Mouse (Mus musculus) adrenal gland, postnatal 14 days (tissue): Measurements from ENCODE around the gene Snx14. TPM values are rescaled to one million over a fixed set of nuclear protein-coding genes. Genes with fewer than 3 reads are reported as not detected.
"Not testable (repeated sequence)": the region's sequence is repeated elsewhere in the genome, so short reads cannot be mapped to it uniquely, and the experiment has no call there.

Source experiments
- DNase-seq: peaks from one replicate; pipeline ENCODE4 v3.0.0; 2021; ENCODE audit warnings: mixed read lengths
- long read RNA-seq, 2 experiments: library from polyadenylated mRNA; stranded (forward); transcript quantifications; one replicate each; pipeline ENCODE4 v2.0.0; 2021
- total RNA-seq: library from RNA; stranded (reverse); gene quantifications from 2 replicates; pipeline ENCODE4 v1.2.3, GENCODE M21; 2021

Snx14 gene
- total RNA-seq: 46.6 and 47.9 TPM in 2 replicates
- long read RNA-seq, experiment 1, transcript Snx14-204 (28 exons, 3,109 nt): major isoform, 23 of 36 reads
- long read RNA-seq, experiment 1, partial matches to known transcripts: 5 of 36 reads
- long read RNA-seq, experiment 1, other reads (novel, unspliced or antisense): 4 of 36 reads
- long read RNA-seq, experiment 2, transcript Snx14-207 (29 exons, 3,082 nt): minor isoform, 6 of 24 reads
- long read RNA-seq, experiment 2, transcript Snx14-204 (28 exons, 3,109 nt): major isoform, 14 of 24 reads
- long read RNA-seq, experiment 2, partial matches to known transcripts: 4 of 24 reads
- long read RNA-seq, experiment 2, other reads (novel, unspliced or antisense): 0 of 24 reads

GRCm38 (mm10) chr9:88438555-88439237 lies at the start of gene Snx14:
Gene Snx14, minus strand, starts transcription at chr9:88438958.
- DNase-seq: peak; percentile 99

- DNase-seq: peak; percentile 46
Measured at GRCm38 (mm10) chr9:88484531-88484930, 45.8 kb upstream of the Snx14 start.

- peak; percentile 95 for DNase-seq
Measured at GRCm38 (mm10) chr9:88482829-88483396, 44.2 kb upstream of the Snx14 start.

DNA sequence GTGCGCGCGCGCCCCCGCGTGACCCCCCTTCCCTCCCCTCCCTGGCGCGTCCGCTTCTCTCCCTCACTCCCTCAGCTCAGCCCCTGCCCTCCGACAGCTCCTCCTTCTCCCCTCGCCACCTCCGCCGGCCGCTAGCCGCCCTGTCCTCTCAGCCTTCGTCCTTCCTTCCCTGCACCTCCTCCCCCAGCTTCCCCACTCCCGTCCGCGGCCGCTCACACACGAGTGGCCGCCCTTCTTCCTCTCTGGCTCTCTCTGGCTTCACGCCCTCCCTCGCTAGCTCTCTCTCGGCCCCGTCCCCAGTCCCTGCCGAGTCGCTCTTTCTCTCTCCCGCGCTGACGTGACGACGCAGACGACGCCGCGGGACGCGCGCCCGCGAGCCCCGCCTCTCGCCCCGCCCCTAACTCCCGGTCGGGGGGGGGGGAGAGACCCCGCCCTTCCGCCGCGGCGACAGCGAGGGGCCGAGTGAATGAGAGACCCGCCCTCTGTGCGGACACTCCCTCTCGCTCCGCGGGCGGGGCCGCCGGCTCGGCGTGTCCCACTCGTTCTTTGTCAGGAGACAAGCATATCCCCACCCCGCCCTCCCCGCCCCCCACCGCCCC lies 43.6 kb upstream of the Snx14 start, which contains the start of gene Syncrip:
TSS of gene Syncrip (minus strand) at position 345 of the 599 bp plus-strand sequence.
- peak; percentile 97 for DNase-seq

DNA sequence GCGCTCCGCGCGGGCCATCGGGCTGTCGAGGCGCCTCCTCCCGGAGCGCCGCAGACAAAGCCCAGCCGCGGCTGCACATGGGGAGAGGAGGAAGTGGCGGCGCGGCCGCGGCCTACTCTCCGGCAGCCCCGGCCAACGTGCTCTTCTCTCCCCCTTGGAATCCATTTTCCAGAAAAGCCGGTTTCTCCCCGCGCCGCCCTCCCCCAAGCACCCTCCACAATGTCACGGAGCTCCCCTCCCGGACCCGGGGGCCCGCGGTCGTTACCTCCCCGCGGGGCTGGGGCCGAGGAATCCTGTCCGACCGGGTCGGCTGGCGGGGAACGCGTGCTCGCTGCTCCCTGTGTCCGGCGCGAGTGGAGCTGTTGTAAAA lies 43.0 kb upstream of the Snx14 start:
- peak; percentile 67 for DNase-seq

DNA sequence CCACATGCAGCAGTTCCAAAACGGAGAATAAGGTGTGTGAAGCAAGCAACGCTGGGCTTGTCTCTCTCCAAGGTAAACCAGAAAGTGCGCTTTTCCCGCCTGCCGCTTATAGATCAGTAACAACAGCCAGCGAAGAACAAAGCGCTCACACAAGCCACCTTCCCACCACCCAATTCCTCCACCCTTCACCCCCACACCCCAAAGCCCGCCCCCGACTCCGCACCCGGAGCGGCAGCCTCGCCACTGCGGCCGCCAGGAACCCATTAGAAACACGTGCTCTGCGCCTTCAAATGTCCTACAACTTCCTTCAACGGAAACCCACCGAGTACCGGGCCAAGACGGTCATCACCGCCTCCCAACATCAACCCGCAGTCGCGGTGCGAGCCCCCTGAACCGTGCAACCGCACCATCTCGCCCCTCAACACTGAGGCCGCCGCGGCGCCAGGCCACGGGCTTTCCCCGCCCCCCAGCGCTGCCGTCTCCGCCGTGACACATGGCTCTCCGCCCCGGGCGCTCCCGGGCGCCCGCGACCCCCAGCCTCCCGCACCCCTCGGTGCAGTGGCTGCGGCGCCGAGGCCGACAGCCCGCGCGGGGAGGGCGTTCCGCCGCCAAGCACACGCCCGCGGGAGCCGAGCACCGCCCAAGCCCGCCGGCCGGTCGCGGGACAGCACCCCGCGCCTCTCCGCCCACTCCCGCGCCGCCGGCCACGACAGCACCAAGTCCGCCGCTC lies 42.5 kb upstream of the Snx14 start:
- DNase-seq: peak; percentile 67

DNA sequence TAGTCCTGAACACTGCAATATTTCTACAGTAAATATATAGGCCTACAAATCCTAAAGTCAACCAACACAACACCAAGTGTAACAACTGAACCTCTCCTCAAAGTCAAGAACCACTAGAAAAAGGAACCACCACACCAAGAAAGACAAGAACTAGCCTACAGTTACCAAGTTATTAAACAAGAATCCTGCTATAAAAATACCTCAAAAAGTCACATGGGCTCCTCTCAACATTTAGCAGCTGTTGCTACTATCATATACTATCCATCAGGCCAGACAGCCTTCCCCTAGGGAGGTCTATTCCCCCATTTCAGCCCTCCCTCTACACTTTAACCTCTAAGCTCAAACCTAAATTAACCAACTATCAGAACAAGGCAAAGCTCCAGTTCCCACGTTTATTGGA lies 41.4 kb upstream of the Snx14 start:
- no peak for DNase-seq

- peak; percentile 43 for DNase-seq
Measured at GRCm38 (mm10) chr9:88476138-88476537, 37.4 kb upstream of the Snx14 start.

GRCm38 (mm10) chr9:88461017-88461416 lies 22.3 kb upstream of the Snx14 start:
- DNase-seq: not testable (repeated sequence)

- no peak for DNase-seq
Measured at GRCm38 (mm10) chr9:88439991-88440390, 1.2 kb upstream of the Snx14 start.

- no peak for DNase-seq
Measured at GRCm38 (mm10) chr9:88439238-88439600, 461 bp upstream of the Snx14 start.

GRCm38 (mm10) chr9:88438237-88438554 lies 562 bp downstream of the Snx14 start:
- DNase-seq: no peak

- DNase-seq: no peak
Measured at GRCm38 (mm10) chr9:88437342-88438236, 1.2 kb downstream of the Snx14 start.

- no peak for DNase-seq
Measured at GRCm38 (mm10) chr9:88424356-88424755, 14.4 kb downstream of the Snx14 start.

- DNase-seq: no peak
Measured at GRCm38 (mm10) chr9:88422428-88422827, 16.3 kb downstream of the Snx14 start.

- no peak for DNase-seq
Measured at GRCm38 (mm10) chr9:88416752-88417151, 22.0 kb downstream of the Snx14 start.

GRCm38 (mm10) chr9:88409978-88410377 lies 28.8 kb downstream of the Snx14 start:
- DNase-seq: no peak

- no peak for DNase-seq
Measured at GRCm38 (mm10) chr9:88404515-88404914, 34.2 kb downstream of the Snx14 start.

DNA sequence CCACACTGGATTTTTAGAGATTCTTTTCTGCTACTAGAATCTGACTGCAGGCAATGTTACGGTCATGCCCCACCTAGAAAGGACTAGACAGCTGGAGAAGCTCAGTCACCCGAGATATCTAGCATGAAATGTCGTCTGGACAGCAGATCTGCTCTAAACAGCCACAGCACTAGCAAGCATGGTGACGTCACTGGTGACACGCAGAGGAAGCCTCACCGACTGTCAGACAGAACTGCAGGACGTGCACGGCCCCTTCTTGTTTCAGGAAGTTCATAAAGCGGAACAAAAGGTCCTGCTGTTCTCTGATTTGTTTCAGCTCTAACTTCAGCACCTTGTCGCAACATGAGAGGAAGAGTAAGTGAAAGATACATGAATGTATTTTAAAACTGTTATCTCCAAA lies 34.7 kb downstream of the Snx14 start:
- DNase-seq: peak; percentile 21

GRCm38 (mm10) chr9:88398461-88398860 lies 40.3 kb downstream of the Snx14 start:
- DNase-seq: no peak

DNA sequence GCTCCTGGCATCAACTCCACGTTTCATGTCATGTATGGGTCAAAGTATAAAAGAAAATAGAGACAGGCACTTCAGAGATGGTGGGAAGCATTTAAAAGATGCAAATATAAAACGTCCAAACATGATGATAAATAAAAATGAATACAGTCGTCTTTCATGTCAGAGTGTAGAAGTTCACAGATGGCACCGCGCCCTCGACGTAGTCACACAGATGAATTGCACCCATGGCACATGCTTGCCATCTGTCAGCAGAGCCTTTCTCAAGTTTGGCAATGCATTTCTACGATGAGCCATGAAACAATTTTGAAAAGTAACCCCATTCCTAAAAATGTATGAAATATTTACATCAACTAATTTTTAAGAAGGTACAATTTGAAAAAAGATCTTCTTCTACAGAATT lies 43.9 kb downstream of the Snx14 start:
- no peak for DNase-seq
